Mouse (Mus musculus) gastrocnemius, postnatal 10 days (tissue): ENCODE measurements around the gene Akp3. TPM values are rescaled to one million over a fixed set of nuclear protein-coding genes. Genes with fewer than 3 reads are reported as not detected.
A peak's percentile ranks its signal among the peaks of the same experiment; 100 is the strongest.

Experiments used
- DNase-seq: peaks from one replicate; pipeline ENCODE4 v3.0.0; 2021; ENCODE audit warnings: mixed read lengths
- total RNA-seq, 2 experiments: library from RNA; stranded (reverse); gene quantifications; 2 replicates each; pipeline ENCODE4 v1.2.3; 2021

The Akp3 gene
- total RNA-seq, 2 experiments from 2014 or later: not detected

GRCm38 (mm10) chr1:87154501-87155120 is 29.8 kb downstream of the Akp3 start:
- DNase-seq: no peak

GRCm38 (mm10) chr1:87155531-87156198 is 30.9 kb downstream of the Akp3 start:
- DNase-seq: no peak

GRCm38 (mm10) chr1:87156199-87156587 is 31.4 kb downstream of the Akp3 start, which contains the start of gene Ecel1:
Gene Ecel1 (minus strand): TSS chr1:87156521.
- DNase-seq: no peak

- DNase-seq: no peak
These were observed 34.6 kb downstream of the Akp3 start for GRCm38 (mm10) chr1:87159396-87159795.

- DNase-seq: no peak
These were observed 39.5 kb downstream of the Akp3 start for GRCm38 (mm10) chr1:87164164-87164795.

GRCm38 (mm10) chr1:87164796-87165184 is 40.0 kb downstream of the Akp3 start:
- no peak for DNase-seq

GRCm38 (mm10) chr1:87170458-87170857 is 45.7 kb downstream of the Akp3 start:
- no peak for DNase-seq

- DNase-seq: no peak
These were observed 46.5 kb downstream of the Akp3 start for GRCm38 (mm10) chr1:87171312-87171711.

- no peak for DNase-seq
These were observed 47.5 kb downstream of the Akp3 start for GRCm38 (mm10) chr1:87172316-87172715.

GRCm38 (mm10) chr1:87174006-87174955 is 49.5 kb downstream of the Akp3 start:
- DNase-seq: peak; percentile 69

- peak; percentile 67 for DNase-seq
These were observed 51.1 kb downstream of the Akp3 start for GRCm38 (mm10) chr1:87175852-87176292.

Other genes starting within 250 kb of the Akp3 start
- not detected for gene Alppl2, start 35.0 kb upstream of the Akp3 start, total RNA-seq
- gene Alpi, start 23.4 kb upstream of the Akp3 start, total RNA-seq: not detected
- gene Ecel1, start 31.5 kb downstream of the Akp3 start, total RNA-seq: under 1 TPM in 1 of 2 experiments, not detected in 1; 0.09 TPM
- gene Prss56, start 58.3 kb downstream of the Akp3 start, total RNA-seq: not detected
- gene Chrnd, start 65.6 kb downstream of the Akp3 start, total RNA-seq: 1 to 10 TPM; 8.0 to 8.2 TPM
- gene Chrng, start 79.7 kb downstream of the Akp3 start, total RNA-seq: 1 to 10 TPM; 3.0 to 3.5 TPM
- gene Eif4e2, start 88.9 kb downstream of the Akp3 start, total RNA-seq: 10 to 100 TPM; 66.3 to 70.8 TPM
- gene Efhd1, start 139.4 kb downstream of the Akp3 start, total RNA-seq: 10 to 100 TPM; 14.8 to 16.2 TPM
- gene Gigyf2, start 202.0 kb downstream of the Akp3 start, total RNA-seq: 10 to 100 TPM; 41.6 to 47.5 TPM